Mouse (Mus musculus): ENCODE data around the gene Acta2. TPM values are rescaled to one million over a fixed set of nuclear protein-coding genes. Genes with fewer than 3 reads are reported as not detected.

The Acta2 gene
- 20.2 and 64.5 TPM in 2 replicates for polyA plus RNA-seq (2012; rRNA removed)

DNA sequence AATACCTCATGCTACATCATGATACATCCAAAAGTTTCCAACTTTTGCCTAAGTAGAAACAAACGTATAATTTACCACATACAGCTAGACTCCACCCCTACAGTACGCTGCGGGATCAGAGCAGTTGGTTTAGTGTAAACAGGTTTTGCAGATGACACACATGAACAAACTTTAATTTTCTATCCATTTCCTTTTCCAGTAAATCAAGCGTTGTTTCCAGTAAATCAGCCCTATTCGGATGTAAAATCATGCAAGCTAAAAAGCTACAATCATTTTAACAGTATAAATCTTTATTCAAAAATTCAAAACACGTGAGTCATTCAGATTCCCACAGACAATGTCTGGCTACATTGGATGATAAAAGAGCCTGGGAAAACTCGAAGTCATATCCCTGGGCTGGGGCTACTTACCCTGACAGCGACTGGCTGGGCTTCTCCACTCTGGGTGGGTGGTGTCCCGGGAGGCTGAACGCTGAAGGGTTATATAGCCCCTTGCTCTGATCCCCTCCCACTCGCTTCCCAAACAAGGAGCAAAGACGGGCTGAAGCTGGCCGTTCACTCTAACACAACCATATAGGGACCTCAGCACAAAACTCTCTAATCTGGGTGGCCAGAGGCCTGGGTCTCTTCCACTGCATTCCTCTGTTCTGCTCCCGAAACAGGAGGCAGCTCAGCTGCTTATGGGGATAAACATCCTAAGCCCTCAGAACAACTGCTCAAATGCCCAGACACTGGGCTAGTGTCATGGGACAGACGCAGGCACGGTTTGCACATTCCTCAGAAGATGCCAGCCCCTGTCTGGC is at the start of gene Acta2:
Gene Acta2, minus strand, starts transcription at position 711 of the 802 bp plus-strand sequence.

DNA sequence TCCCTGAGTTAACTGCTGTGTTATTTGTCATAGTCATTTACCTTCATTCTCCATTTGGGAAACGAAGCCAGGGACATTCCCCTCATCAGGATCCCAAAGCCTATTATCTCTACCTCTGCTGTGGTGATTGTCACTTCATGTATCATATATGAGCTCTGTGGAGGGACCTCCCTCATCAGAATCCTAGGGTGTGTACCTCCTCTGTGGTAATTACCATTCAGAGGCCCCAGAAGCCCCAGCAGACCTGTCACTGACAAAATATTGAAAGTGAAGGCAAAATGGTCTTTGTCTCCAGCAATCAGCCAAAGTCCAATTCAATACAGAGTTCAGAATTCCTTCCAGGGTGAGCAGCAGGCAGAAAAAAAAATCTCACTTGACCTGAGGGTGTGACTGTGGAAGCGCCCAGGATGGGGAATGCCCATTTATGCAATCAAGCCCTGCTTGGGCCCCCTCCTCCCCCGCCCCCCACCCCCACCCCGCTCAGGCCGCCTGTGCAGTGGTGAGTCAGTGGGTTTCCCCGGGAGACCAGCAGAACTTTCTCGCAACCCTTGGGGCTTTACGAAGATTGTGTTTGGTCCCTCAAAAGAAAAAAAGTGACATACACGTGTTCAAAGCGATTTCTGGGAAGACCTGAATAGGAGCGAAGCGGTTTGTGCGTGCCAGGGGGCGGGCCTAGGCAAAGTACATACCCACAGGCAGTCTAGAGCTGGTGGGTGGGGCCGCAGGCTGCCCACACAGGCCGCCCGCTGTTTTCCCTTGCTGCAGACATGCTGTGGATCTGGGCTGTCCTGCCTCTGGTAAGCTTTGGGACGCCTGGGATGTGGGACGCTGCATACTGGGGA is 34.8 kb upstream of the Acta2 start, which contains the start of gene Fas:
Gene Fas, plus strand, starts transcription at position 719 of the 842 bp plus-strand sequence.

DNA sequence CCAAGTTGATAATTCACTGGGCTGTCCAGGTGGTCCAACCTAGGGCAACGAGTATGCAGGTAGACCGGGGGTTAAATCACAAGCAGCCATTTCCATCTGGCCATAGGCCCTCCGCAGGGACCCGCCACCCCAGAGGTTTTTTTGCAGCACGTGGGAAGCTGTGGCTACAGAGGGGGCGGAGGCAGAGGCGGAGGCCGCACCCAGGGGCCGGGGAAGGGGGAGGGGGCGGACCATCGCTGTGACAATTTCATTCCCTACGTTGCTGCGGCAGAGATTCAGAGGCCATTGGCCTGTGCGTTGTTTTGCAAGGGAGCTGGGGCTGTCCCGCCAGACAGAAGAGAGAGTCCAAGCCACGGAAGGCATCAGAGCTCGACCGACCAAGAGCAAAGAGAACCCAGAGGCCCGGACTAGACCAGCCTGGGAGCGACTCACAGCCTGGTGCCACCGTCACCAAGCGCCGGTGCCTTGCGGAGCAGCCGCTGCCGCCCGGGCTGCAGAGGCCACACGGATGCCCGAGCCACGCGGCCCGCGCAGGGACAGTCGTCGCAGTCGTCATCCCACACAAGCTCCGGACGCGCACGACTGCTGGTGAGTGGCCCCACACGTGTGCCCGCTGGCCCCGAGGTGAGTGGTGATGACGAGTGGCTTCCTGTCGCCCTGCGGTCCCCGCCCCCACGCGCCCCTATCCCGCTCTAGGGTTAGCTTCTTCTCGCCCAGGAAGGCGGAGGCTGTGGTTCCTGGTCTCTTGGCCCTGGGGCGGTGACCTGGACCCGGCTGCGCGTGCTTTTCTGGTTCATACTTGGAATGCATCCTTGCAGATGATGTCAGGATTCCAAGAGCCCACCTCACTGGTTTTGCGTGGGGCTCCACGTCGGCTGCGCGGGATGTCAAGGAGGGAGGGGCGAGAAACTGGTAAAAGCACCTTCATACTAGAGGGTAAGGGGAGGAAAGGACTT is 63.1 kb downstream of the Acta2 start, which contains the start of gene Stambpl1:
Gene Stambpl1, plus strand, starts transcription at position 222 of the 956 bp plus-strand sequence.

Other genes starting within 250 kb of the Acta2 start
- gene Lipk, start 247.3 kb downstream of the Acta2 start, polyA plus RNA-seq (2012; rRNA removed) = not detected in 2 replicates
- gene Lipn, start 188.2 kb downstream of the Acta2 start, polyA plus RNA-seq (2012; rRNA removed) = not detected in 2 replicates
- gene Lipm, start 154.7 kb downstream of the Acta2 start, polyA plus RNA-seq (2012; rRNA removed) = 0.21 TPM in 1 of 2 replicates, not detected in the other
- gene Ankrd22, start 89.5 kb downstream of the Acta2 start, polyA plus RNA-seq (2012; rRNA removed) = 0.05 and 0.23 TPM in 2 replicates
- 5.4 and 6.0 TPM in 2 replicates for gene Stambpl1, start 63.4 kb downstream of the Acta2 start, polyA plus RNA-seq (2012; rRNA removed)
- gene Fas, start 35.1 kb upstream of the Acta2 start, polyA plus RNA-seq (2012; rRNA removed) = 0.44 and 1.5 TPM in 2 replicates
- gene Ch25h, start 219.6 kb upstream of the Acta2 start, polyA plus RNA-seq (2012; rRNA removed) = 2.4 and 6.5 TPM in 2 replicates